Mouse (Mus musculus) myocyte (in vitro differentiated cells): ENCODE measurements around the gene Trabd2b.

ENCODE experiments used
- CEBPB ChIP-seq: IDR thresholded peaks from 2 replicates; pipeline ENCODE4 v1.6.1; 2011; ENCODE audit warnings: mild to moderate bottlenecking, moderate library complexity; ENCODE audit not compliant: poor library complexity, insufficient read depth, severe bottlenecking
- E2F4 ChIP-seq: IDR thresholded peaks from one replicate; pipeline ENCODE4 v1.6.1; 2011; ENCODE audit warnings: mild to moderate bottlenecking, control low read depth, moderate library complexity; ENCODE audit not compliant: insufficient read depth
- MAX ChIP-seq: IDR thresholded peaks from one replicate; pipeline ENCODE4 v1.6.1; 2011; ENCODE audit warnings: low read depth, mild to moderate bottlenecking, control low read depth
- MYOD1 ChIP-seq, 3 experiments: IDR thresholded peaks; one replicate each; pipeline ENCODE4 v1.6.1; 2011; ENCODE audit warnings: control low read depth in 2 of 3, low read depth in 2 of 3, mild to moderate bottlenecking in 2 of 3, moderate library complexity in 1 of 3; ENCODE audit not compliant: insufficient read length in 2 of 3, control insufficient read depth in 1 of 3
- MYOG ChIP-seq, 3 experiments: IDR thresholded peaks; one replicate each; pipeline ENCODE4 v1.6.1; 2011; ENCODE audit warnings: control low read depth in 2 of 3, low read depth in 2 of 3, mild to moderate bottlenecking in 2 of 3; ENCODE audit not compliant: insufficient read length in 2 of 3, control insufficient read depth in 1 of 3, insufficient read depth in 1 of 3
- POLR2A ChIP-seq: IDR thresholded peaks from one replicate; pipeline ENCODE4 v1.6.1; 2011; ENCODE audit warnings: low read depth, mild to moderate bottlenecking, control low read depth, moderate library complexity; ENCODE audit not compliant: insufficient read length
- POLR2AphosphoS2 ChIP-seq: IDR thresholded peaks from one replicate; pipeline ENCODE4 v1.6.1; 2011; ENCODE audit warnings: low read depth, control low read depth; ENCODE audit not compliant: insufficient read length
- REST ChIP-seq: IDR thresholded peaks from one replicate; pipeline ENCODE4 v1.6.1; 2011; ENCODE audit warnings: mild to moderate bottlenecking, control low read depth, moderate library complexity; ENCODE audit not compliant: insufficient read depth, insufficient read length
- SRF ChIP-seq: IDR thresholded peaks from one replicate; pipeline ENCODE4 v1.6.1; 2011; ENCODE audit warnings: low read depth; ENCODE audit not compliant: control insufficient read depth, insufficient read length
- TCF12 ChIP-seq: IDR thresholded peaks from one replicate; pipeline ENCODE4 v1.6.1; 2011; ENCODE audit warnings: mild to moderate bottlenecking, control low read depth; ENCODE audit not compliant: poor library complexity, insufficient read depth, severe bottlenecking
- TCF3 ChIP-seq: IDR thresholded peaks from one replicate; pipeline ENCODE4 v1.6.1; 2011; ENCODE audit warnings: low read depth, control low read depth; ENCODE audit not compliant: insufficient read length
- USF1 ChIP-seq: IDR thresholded peaks from one replicate; pipeline ENCODE4 v1.6.1; 2011; ENCODE audit warnings: low read depth, mild to moderate bottlenecking, control low read depth, moderate library complexity

GRCm38 (mm10) chr4:114487701-114488100 is 81.2 kb downstream of the Trabd2b start:
- no peak for TF ChIP-seq POLR2A
- no peak for TF ChIP-seq MAX
- TF ChIP-seq MYOG (IDR thresholded peaks at IDR 0.05; ENCODE audit: control insufficient read depth in 1 of 3, insufficient read depth in 1 of 3, insufficient read length in 2 of 3, low read depth in 2 of 3) = no peak
- TF ChIP-seq MYOD1 (IDR thresholded peaks at IDR 0.05; ENCODE audit: control insufficient read depth in 1 of 3, insufficient read length in 2 of 3, low read depth in 2 of 3) = no peak
- no peak for TF ChIP-seq POLR2AphosphoS2
- TF ChIP-seq E2F4 = no peak
- no peak for TF ChIP-seq USF1
- no peak for TF ChIP-seq CEBPB
- TF ChIP-seq REST = no peak
- no peak for TF ChIP-seq TCF12
- TF ChIP-seq SRF = no peak
- TF ChIP-seq TCF3 = no peak
